Mouse (Mus musculus) bone marrow, adult 2 months (tissue): ENCODE results near the gene Krtap5-3. TPM values are rescaled to one million over a fixed set of nuclear protein-coding genes. Genes with fewer than 3 reads are reported as not detected.
"Not testable (repeated sequence)": the region's sequence is repeated elsewhere in the genome, so short reads cannot be mapped to it uniquely, and the experiment has no call there.

ENCODE experiments used
- H3K27ac ChIP-seq: fragments of 200-500 bp; 2 replicates; pipeline ENCODE4 v1.5.1; 2012; ENCODE audit warnings: low read depth, mild to moderate bottlenecking, control low read depth, inconsistent platforms, low read length; ENCODE audit not compliant: control insufficient read depth, poor library complexity, insufficient read depth
- H3K4me1 ChIP-seq: fragments of 200-500 bp; 2 replicates; pipeline ENCODE4 v1.6.1; 2011; ENCODE audit warnings: low read length; ENCODE audit not compliant: control insufficient read depth, insufficient read depth
- H3K4me3 ChIP-seq: fragments of 200-500 bp; replicated peaks from 2 replicates; pipeline ENCODE3; 2011; ENCODE audit warnings: mild to moderate bottlenecking, low read depth, low read length, control low read depth; ENCODE audit not compliant: control insufficient read depth
- CTCF ChIP-seq: fragments of 200-500 bp; IDR thresholded peaks from 2 replicates; pipeline ENCODE4 v1.5.1; 2011; ENCODE audit warnings: low read length, control low read depth; ENCODE audit not compliant: control insufficient read depth, insufficient read depth
- POLR2A ChIP-seq: fragments of 200-500 bp; IDR thresholded peaks from 2 replicates; pipeline ENCODE4 v1.6.1; 2011; ENCODE audit warnings: low read depth, mild to moderate bottlenecking, control low read depth, low read length, borderline replicate concordance; ENCODE audit not compliant: control insufficient read depth
- WGBS: fragments of 180-500 bp; shearing (Covaris S2); methylation state at CpG from one replicate; pipeline ENCODE4 v1.1.7; 2018; 5-methylcytosine and 5-hydroxymethylcytosine counted together
- polyA plus RNA-seq: library from polyadenylated mRNA; stranded (reverse); fragments of >200 nt; gene quantifications from 2 replicates; pipeline ENCODE4 v1.2.4, GENCODE M21; 2011; ENCODE audit warnings: low replicate concordance; ENCODE audit not compliant: missing spikeins, insufficient read depth, insufficient read length

Krtap5-3 gene
- not detected in 2 replicates for polyA plus RNA-seq

- 58% methylated on average over 1 of the region's 1 CpGs for WGBS
- no peaks in the 10 kb centered on the region for H3K4me1 ChIP-seq
- no peak within 1 kb of the TSS for H3K4me3 ChIP-seq
- TF ChIP-seq CTCF: no peak
- TF ChIP-seq POLR2A: no peak
- no peak within 1 kb of the TSS for H3K27ac ChIP-seq
These were observed at the start of gene Krtap5-3 for GRCm38 (mm10) chr7:142201064-142201463. Krtap5-3 (plus strand) TSS chr7:142201364.

- Histone ChIP-seq H3K4me1 (no peaks in the 10 kb centered on the region), H3K27ac (no peak overlapping the region), H3K4me3 (no peak overlapping the region)
- WGBS: 76% methylated on average over 4 of the region's 4 CpGs
- TF ChIP-seq POLR2A (no peak), CTCF (no peak)
These were observed 49.0 kb upstream of the Krtap5-3 start for GRCm38 (mm10) chr7:142152191-142152590.

GRCm38 (mm10) chr7:142155308-142155707, 45.9 kb upstream of the Krtap5-3 start:
- no peak for TF ChIP-seq CTCF
- TF ChIP-seq POLR2A: no peak
- H3K4me1 ChIP-seq: no peaks in the 10 kb centered on the region
- WGBS: 2% methylated on average over 1 of the region's 1 CpGs
- H3K27ac ChIP-seq: no peak overlapping the region
- no peak overlapping the region for H3K4me3 ChIP-seq

- not testable (repeated sequence) for H3K4me3 ChIP-seq, H3K27ac ChIP-seq, H3K4me1 ChIP-seq
- 19% methylated on average over 2 of the region's 2 CpGs for WGBS
These were observed 44.2 kb upstream of the Krtap5-3 start, which contains the start of gene Gm29735 for GRCm38 (mm10) chr7:142157013-142157412. Gm29735 (minus strand) TSS chr7:142157113.

- H3K27ac ChIP-seq: no peak overlapping the region
- no peak for TF ChIP-seq POLR2A
- TF ChIP-seq CTCF: no peak
- H3K4me3 ChIP-seq: no peak overlapping the region
- no peaks in the 10 kb centered on the region for H3K4me1 ChIP-seq
- 88% methylated on average over 3 of the region's 3 CpGs for WGBS
These were observed 41.8 kb upstream of the Krtap5-3 start for GRCm38 (mm10) chr7:142159366-142159765.

- not testable (repeated sequence) for H3K27ac ChIP-seq, H3K4me1 ChIP-seq, H3K4me3 ChIP-seq
These were observed 35.5 kb upstream of the Krtap5-3 start, which contains the start of gene Gm4553 for GRCm38 (mm10) chr7:142165639-142166038. Gm4553 (minus strand) TSS chr7:142165739.

- TF ChIP-seq POLR2A: no peak
- TF ChIP-seq CTCF: no peak
- 43% methylated on average over 3 of the region's 3 CpGs for WGBS
These were observed 31.3 kb upstream of the Krtap5-3 start for GRCm38 (mm10) chr7:142169836-142170235.

GRCm38 (mm10) chr7:142175905-142176304, 25.3 kb upstream of the Krtap5-3 start, which contains the start of gene Krtap5-2:
Krtap5-2 (minus strand) TSS chr7:142176005.
- H3K27ac ChIP-seq, H3K4me3 ChIP-seq, H3K4me1 ChIP-seq: not testable (repeated sequence)

More at GRCm38 (mm10) chr7:142169836-142170235, 31.3 kb upstream of the Krtap5-3 start:
- H3K4me1 ChIP-seq: no peaks in the 10 kb centered on the region
- no peak overlapping the region for H3K4me3 ChIP-seq
- no peak overlapping the region for H3K27ac ChIP-seq

GRCm38 (mm10) chr7:142178685-142179084, 22.5 kb upstream of the Krtap5-3 start:
- TF ChIP-seq POLR2A (no peak), CTCF (no peak)
- WGBS: 83% methylated on average over 1 of the region's 1 CpGs
- no peaks in the 10 kb centered on the region for H3K4me1 ChIP-seq

More at GRCm38 (mm10) chr7:142178685-142179084, 22.5 kb upstream of the Krtap5-3 start:
- H3K27ac ChIP-seq: no peak overlapping the region
- no peak overlapping the region for H3K4me3 ChIP-seq
